Mouse (Mus musculus) MEL (cell line): ENCODE results near the gene Xiap. TPM values are rescaled to one million over a fixed set of nuclear protein-coding genes. Genes with fewer than 3 reads are reported as not detected.

Source experiments
- DNase-seq: peaks from one replicate; pipeline ENCODE4 v3.0.0; 2011; ENCODE audit warnings: low read depth, low spot score
- H3K27ac ChIP-seq: 2 replicates; pipeline ENCODE4 v1.5.1; 2012; ENCODE audit warnings: low read depth, mild to moderate bottlenecking, control low read depth, low read length, moderate library complexity; ENCODE audit not compliant: control insufficient read depth
- H3K27me3 ChIP-seq, 2 experiments: fragments of 150-350 bp in 1 of 2; sonication (generic) in 1 of 2; 2 replicates each; pipeline ENCODE4 v1.6.1; 2012; ENCODE audit warnings: low read length in 2 of 2, mild to moderate bottlenecking in 2 of 2, improper control_type of control experiment in 1 of 2, moderate library complexity in 1 of 2; ENCODE audit not compliant: insufficient read depth in 2 of 2, control insufficient read depth in 1 of 2
- H3K36me3 ChIP-seq, 2 experiments: 2 replicates each; pipeline ENCODE4 v1.6.1; 2012 to 2014; ENCODE audit warnings: low read length in 2 of 2, improper control_type of control experiment in 1 of 2, inconsistent platforms in 1 of 2, mild to moderate bottlenecking in 1 of 2; ENCODE audit not compliant: insufficient read depth in 2 of 2, control insufficient read depth in 1 of 2
- H3K4me1 ChIP-seq, 2 experiments: fragments of 150-350 bp in 1 of 2; sonication (generic) in 1 of 2; 2 replicates each; pipeline ENCODE4 v1.6.1; 2012; ENCODE audit warnings: low read length in 2 of 2, improper control_type of control experiment in 1 of 2, mild to moderate bottlenecking in 1 of 2; ENCODE audit not compliant: insufficient read depth in 2 of 2, control insufficient read depth in 1 of 2
- H3K4me3 ChIP-seq, 2 experiments: fragments of 150-350 bp in 1 of 2; sonication (generic) in 1 of 2; 2 replicates each; pipeline ENCODE4 v1.5.1; 2012; ENCODE audit warnings: low read depth in 2 of 2, low read length in 2 of 2, mild to moderate bottlenecking in 2 of 2, moderate library complexity in 2 of 2, control low read depth in 1 of 2, improper control_type of control experiment in 1 of 2; ENCODE audit not compliant: control insufficient read depth in 1 of 2, insufficient read depth in 1 of 2
- H3K79me2 ChIP-seq: 2 replicates; pipeline ENCODE4 v1.6.1; 2012; ENCODE audit warnings: mild to moderate bottlenecking, low read length, moderate library complexity; ENCODE audit not compliant: control insufficient read depth, poor library complexity, insufficient read depth
- H3K9ac ChIP-seq: 2 replicates; pipeline ENCODE4 v1.6.1; 2012; ENCODE audit warnings: low read depth, mild to moderate bottlenecking, control low read depth, low read length, moderate library complexity; ENCODE audit not compliant: control insufficient read depth, poor library complexity, severe bottlenecking
- H3K9me3 ChIP-seq: fragments of 150-350 bp; sonication (generic); replicated peaks from 2 replicates; pipeline ENCODE4 v1.6.1; 2012; ENCODE audit warnings: mild to moderate bottlenecking, low read length, improper control_type of control experiment, moderate library complexity; ENCODE audit not compliant: insufficient read depth
- BHLHE40 ChIP-seq: IDR thresholded peaks from 2 replicates; pipeline ENCODE4 v1.6.1; 2012; ENCODE audit warnings: low read depth, mild to moderate bottlenecking, inconsistent platforms, low read length, improper control_type of control experiment, borderline replicate concordance
- CHD2 ChIP-seq: IDR thresholded peaks from 2 replicates; pipeline ENCODE4 v1.6.1; 2011; ENCODE audit warnings: low read length, improper control_type of control experiment
- ETS1 ChIP-seq: IDR thresholded peaks from 2 replicates; pipeline ENCODE4 v1.6.1; 2012; ENCODE audit warnings: low read depth, mild to moderate bottlenecking, inconsistent platforms, low read length, improper control_type of control experiment, moderate library complexity
- GATA1 ChIP-seq: IDR thresholded peaks from 2 replicates; pipeline ENCODE4 v1.6.1; 2011; ENCODE audit warnings: low read depth, low read length, improper control_type of control experiment
- JUND ChIP-seq: IDR thresholded peaks from 2 replicates; pipeline ENCODE4 v1.6.1; 2011; ENCODE audit warnings: low read depth, mild to moderate bottlenecking, improper control_type of control experiment, low read length
- NELFE ChIP-seq: IDR thresholded peaks from 2 replicates; pipeline ENCODE4 v1.6.1; 2011; ENCODE audit warnings: low read depth, low read length, improper control_type of control experiment
- NRF1 ChIP-seq: IDR thresholded peaks from 2 replicates; pipeline ENCODE4 v1.6.1; 2014; ENCODE audit warnings: low read depth, mild to moderate bottlenecking, inconsistent platforms, low read length, improper control_type of control experiment, moderate library complexity; ENCODE audit not compliant: poor library complexity, insufficient read depth, severe bottlenecking
- TAL1 ChIP-seq: IDR thresholded peaks from 2 replicates; pipeline ENCODE4 v1.6.1; 2012; ENCODE audit warnings: mild to moderate bottlenecking, inconsistent platforms, low read length, moderate library complexity, mixed read lengths
- TBP ChIP-seq: IDR thresholded peaks from 2 replicates; pipeline ENCODE4 v1.8.0; 2011; ENCODE audit warnings: low read depth, low read length, improper control_type of control experiment
- USF1 ChIP-seq: IDR thresholded peaks from 2 replicates; pipeline ENCODE4 v1.6.1; 2014; ENCODE audit warnings: low read depth, mild to moderate bottlenecking, inconsistent platforms, low read length, improper control_type of control experiment, moderate library complexity
- ZKSCAN1 ChIP-seq: IDR thresholded peaks from 2 replicates; pipeline ENCODE4 v1.6.1; 2012; ENCODE audit warnings: low read depth, mild to moderate bottlenecking, inconsistent platforms, low read length, improper control_type of control experiment, moderate library complexity
- polyA plus RNA-seq, 2 experiments: library from polyadenylated mRNA; stranded (reverse) in 1 of 2; unstranded in 1 of 2; fragments of >175 nt in 1 of 2; fragments of >200 nt in 1 of 2; gene quantifications; 2 replicates each; pipeline versions ENCODE4 v1.2.1 to v1.2.4; 2012; ENCODE audit warnings: low replicate concordance in 2 of 2, low read depth in 1 of 2; ENCODE audit not compliant: insufficient read length in 2 of 2, insufficient read depth in 1 of 2, missing spikeins in 1 of 2
- total RNA-seq: library from RNA; depleted of rRNA; stranded (reverse); fragments of 300-350 nt; gene quantifications from 2 replicates; pipeline ENCODE4 v1.2.3, GENCODE M21; 2012; rRNA removed

The Xiap gene
- total and polyA plus RNA-seq, 3 experiments = 7.8 to 89.2 (median 11.8) TPM

DNA sequence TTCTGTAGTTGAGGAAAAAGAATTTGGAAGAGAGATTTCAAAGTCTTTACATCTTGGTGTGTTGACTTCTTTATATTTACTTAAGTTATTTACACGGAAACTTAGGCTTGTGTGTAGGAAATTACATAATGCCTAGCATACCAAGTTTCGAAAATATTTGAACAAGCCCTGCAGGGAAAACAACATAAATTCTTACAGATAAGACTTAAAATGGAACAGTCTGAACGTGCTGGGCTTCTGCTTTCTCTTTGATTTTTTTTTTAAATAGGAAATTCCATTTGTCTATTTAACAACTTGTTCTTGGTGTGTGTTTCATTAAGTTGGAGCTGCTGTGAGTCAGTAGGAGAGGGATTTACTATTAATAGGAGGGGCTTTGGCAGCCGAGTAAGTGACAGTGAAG is 93.6 kb downstream of the Xiap start:
- Histone ChIP-seq H3K27ac (no peak overlapping the region; the same call in none of the 2 replicates), H3K79me2 (peaks cover 59% of the 10 kb centered on the region), H3K36me3 (peaks cover 0 to 12% of the 10 kb centered on the region in 2 experiments; a peak in 3 of 4 replicates), H3K27me3 (no peaks in the 10 kb centered on the region), H3K9ac (peak overlapping the region; percentile 99), H3K4me1 (peaks cover 1 to 8% of the 10 kb centered on the region in 2 experiments; a peak in 3 of 4 replicates), H3K9me3 (no peaks in the 10 kb centered on the region), H3K4me3 (peak overlapping the region; percentile 64 to 88)
- TF ChIP-seq TAL1 (no peak), GATA1 (0 out of 2 replicates have a peak, but pooled peaks have one; percentile 9), ZKSCAN1 (no peak), USF1 (no peak), CHD2 (no peak), TBP (no peak), NELFE (no peak), JUND (no peak), BHLHE40 (peak; percentile 61; the same call in 1 of the 2 replicates), ETS1 (0 out of 2 replicates have a peak, but pooled peaks have one; percentile 9), NRF1 (no peak)
- DNase-seq = no peak

Other genes with a start within 250 kb of the Xiap start
- 24.2 and 24.4 TPM in 2 replicates for gene Thoc2, start 139.0 kb upstream of the Xiap start, total RNA-seq
- 100 to 1,000 TPM in 1 of 2 experiments, 10 to 100 TPM in 1; 43.0 to 574 TPM for gene Thoc2, start 139.0 kb upstream of the Xiap start, polyA plus RNA-seq
- gene Stag2, start 89.6 kb downstream of the Xiap start, total RNA-seq = 22.9 and 29.3 TPM in 2 replicates
- gene Stag2, start 89.6 kb downstream of the Xiap start, polyA plus RNA-seq = 10 to 100 TPM in 1 of 2 experiments, not detected in 1; 18.0 TPM